Mouse (Mus musculus) C2C12 (cell line): ENCODE results near the gene Akr1b10.

Source experiments
- CEBPB ChIP-seq: IDR thresholded peaks from one replicate; pipeline ENCODE4 v1.6.1; 2011; ENCODE audit warnings: low read depth, mild to moderate bottlenecking, control low read depth, moderate library complexity
- CTCF ChIP-seq: IDR thresholded peaks from one replicate; pipeline ENCODE4 v1.5.1; 2011; ENCODE audit not compliant: control insufficient read depth, insufficient read depth, insufficient read length
- FOSL1 ChIP-seq: IDR thresholded peaks from one replicate; pipeline ENCODE4 v1.8.0; 2011; ENCODE audit warnings: mild to moderate bottlenecking, low read length; ENCODE audit not compliant: poor library complexity, insufficient read depth, severe bottlenecking
- MAX ChIP-seq: IDR thresholded peaks from one replicate; pipeline ENCODE4 v1.6.1; 2011; ENCODE audit warnings: mild to moderate bottlenecking, control low read depth
- MYOD1 ChIP-seq: IDR thresholded peaks from one replicate; pipeline ENCODE4 v1.6.1; 2011; ENCODE audit warnings: low read depth; ENCODE audit not compliant: control insufficient read depth, insufficient read length
- MYOG ChIP-seq: IDR thresholded peaks from one replicate; pipeline ENCODE4 v1.6.1; 2011; ENCODE audit not compliant: control insufficient read depth, insufficient read length; ENCODE audit errors: extremely low read depth
- USF1 ChIP-seq: IDR thresholded peaks from one replicate; pipeline ENCODE4 v1.6.1; 2011; ENCODE audit warnings: low read depth, mild to moderate bottlenecking, control low read depth, moderate library complexity

- TF ChIP-seq MAX (no peak), CTCF (no peak), MYOG (no peak), USF1 (no peak), MYOD1 (no peak), FOSL1 (no peak), CEBPB (no peak)
Measured at GRCm38 (mm10) chr6:34373841-34374240, 10.2 kb upstream of the Akr1b10 start.
